Mouse (Mus musculus): ENCODE results near the gene B4galnt1. TPM values are rescaled to one million over a fixed set of nuclear protein-coding genes. Genes with fewer than 3 reads are reported as not detected.
"Not testable (repeated sequence)": the region's sequence is repeated elsewhere in the genome, so short reads cannot be mapped to it uniquely, and the experiment has no call there.

B4galnt1 gene
- total RNA-seq, 2 experiments from 2014 or later: 2.9 to 3.8 TPM

DNA sequence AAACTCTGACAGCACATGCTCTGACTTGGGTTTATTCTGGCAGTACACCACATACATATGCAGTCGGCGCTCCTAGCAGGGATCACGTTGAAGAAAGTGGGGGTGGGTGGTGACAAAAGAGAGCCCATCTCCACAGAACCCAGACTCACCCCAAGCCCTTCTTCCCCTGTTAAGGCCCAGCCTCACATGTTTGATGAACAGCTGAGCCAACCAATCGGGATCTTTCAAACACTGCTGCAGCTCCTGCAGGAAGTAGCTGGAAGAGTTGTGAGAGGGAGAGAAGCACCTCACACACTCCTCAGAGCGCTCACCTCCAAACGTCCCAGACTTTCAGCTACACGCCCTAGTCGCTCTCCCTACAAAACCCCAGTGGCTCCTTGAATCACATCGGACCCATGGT, 20.1 kb downstream of the B4galnt1 start:
- no peak for DNase-seq
- intact Hi-C loops (cut with DNase I): no loop called here

GRCm38 (mm10) chr10:127185506-127185905, 20.5 kb downstream of the B4galnt1 start:
- intact Hi-C loops (cut with DNase I): no loop called here
- DNase-seq: no peak

DNA sequence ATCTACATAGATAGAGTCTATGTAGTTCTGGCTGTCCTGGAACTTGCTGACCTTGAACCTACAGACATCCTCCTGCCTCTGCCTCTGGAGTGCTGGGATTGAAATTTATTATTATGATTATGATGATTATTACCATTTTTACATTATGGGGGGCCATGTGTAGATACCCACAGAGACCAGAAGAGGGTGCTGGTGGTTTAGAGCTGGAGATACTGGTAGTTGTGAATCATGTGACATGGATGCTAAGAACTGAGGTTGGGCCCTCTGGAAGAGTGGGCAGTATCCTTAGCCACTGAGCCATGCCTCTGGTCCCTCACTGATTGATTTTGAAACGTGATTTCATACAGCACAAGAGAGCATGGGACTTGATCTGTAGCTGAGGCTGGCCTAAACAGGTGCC, 21.4 kb downstream of the B4galnt1 start:
- intact Hi-C loops (cut with DNase I): no loop called here
- DNase-seq: no peak

- DNase-seq: no peak
Observed at GRCm38 (mm10) chr10:127187371-127188078, 22.5 kb downstream of the B4galnt1 start.

DNA sequence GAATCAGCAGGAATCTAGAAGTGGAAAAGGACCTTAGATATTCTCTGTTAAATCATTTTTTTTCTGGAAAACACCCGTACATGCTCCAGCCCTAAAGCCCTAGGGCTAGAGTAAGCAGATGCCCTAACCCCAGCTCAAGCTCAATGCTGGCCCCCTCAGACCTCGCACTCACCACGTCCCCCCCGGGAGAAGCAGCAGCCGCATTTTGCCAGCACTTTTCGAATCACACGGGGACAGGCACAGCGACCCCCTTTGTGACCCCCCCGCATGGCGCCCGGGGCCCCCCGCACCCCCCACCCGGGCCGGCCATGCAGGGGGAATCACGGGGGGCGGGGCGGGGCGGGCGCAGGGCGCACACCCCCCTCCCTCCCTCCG, 23.0 kb downstream of the B4galnt1 start:
- intact Hi-C loops (cut with DNase I): no loop called here
- no peak for DNase-seq

More at GRCm38 (mm10) chr10:127187371-127188078, 22.5 kb downstream of the B4galnt1 start:
- intact Hi-C loops (cut with DNase I): no loop called here

DNA sequence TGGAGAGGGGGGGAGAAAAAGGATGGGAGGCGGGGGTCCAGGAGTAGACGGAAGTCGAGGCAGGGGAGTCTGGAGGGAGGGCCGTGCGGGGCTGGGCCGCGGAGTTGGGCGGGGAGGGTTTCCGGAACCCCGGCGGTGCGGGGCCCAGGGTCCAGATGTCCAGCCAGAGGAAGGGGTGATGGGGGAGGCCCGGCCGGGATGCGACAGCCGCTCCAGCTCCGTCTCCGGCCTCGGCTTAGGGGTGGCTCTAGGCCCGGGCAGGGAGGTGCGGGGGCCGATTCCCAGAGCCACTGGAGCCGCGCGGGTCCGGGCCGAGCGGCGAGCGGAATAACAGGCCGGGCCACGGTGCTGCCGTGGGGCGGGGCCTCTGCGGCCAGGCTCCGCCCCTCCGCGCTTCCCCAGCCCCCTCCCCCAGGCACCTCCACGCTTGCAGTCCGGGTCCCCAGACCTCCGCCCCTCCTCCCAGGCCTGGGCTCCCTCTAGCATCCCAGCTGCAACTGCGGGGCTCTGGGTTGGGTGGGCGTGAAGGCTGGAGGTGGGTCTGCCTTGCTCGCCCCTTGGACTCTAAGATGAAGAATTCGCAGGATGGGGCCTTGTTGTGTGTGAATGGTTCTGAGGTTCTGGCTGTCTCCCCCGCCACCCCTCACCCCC, 23.6 kb downstream of the B4galnt1 start:
- intact Hi-C loops (cut with DNase I): no loop called here
- peak; percentile 69 to 82 for DNase-seq

- intact Hi-C loops (cut with DNase I): no loop called here
- DNase-seq: peak; percentile 63 to 74
Observed at GRCm38 (mm10) chr10:127189116-127189650, 24.2 kb downstream of the B4galnt1 start.

- peak; percentile 72 to 73 for DNase-seq
- intact Hi-C loops (cut with DNase I): no loop called here
Observed at GRCm38 (mm10) chr10:127189651-127190381, 24.8 kb downstream of the B4galnt1 start, which contains the start of gene Arhgef25. Gene Arhgef25, minus strand, starts transcription at chr10:127190083.

- DNase-seq: no peak
- intact Hi-C loops (cut with DNase I): no loop called here
Observed at GRCm38 (mm10) chr10:127190398-127191190, 25.6 kb downstream of the B4galnt1 start.

DNA sequence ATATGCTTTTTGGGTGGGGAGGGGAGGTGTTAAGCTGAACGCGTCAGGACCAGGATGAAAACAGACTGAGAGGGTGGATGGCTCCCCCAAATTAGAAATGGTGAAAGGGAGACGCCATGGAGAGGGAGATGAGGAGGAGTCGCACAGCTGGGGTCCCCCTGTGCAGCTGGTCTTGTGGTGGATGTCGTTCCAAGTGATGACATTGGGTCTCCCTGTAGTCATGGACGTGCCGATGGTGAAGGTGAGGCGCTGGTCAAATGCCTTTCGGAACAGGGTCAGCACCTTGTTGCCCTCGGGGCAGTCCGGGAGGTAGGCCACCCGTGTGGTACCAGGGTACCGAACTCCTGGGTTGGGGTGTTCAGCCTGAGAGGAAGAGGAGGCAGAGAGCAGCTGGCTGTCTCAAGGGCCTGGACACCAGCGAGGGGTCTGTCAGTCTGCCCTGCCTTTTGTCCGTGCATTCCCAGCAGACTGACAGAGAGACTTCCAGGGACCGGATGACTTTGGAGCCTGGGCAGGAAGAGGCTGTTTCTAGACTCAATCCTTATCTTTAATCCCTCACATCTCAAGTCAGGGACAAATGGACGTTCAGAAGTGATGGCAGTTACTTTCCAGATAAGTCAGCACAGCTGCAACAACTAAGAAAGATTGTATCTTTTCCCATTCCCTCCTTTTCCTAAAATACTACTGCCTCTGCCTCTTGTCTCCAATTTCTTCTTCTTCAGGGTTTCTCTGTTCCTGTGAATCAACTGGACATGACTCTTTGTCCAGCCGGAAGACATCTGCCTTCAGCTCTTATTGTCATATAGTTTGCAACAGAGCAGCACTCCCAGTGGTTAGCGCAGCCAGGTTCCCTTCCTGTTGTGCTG, 26.4 kb downstream of the B4galnt1 start:
- intact Hi-C loops (cut with DNase I): no loop called here
- DNase-seq: no peak

DNA sequence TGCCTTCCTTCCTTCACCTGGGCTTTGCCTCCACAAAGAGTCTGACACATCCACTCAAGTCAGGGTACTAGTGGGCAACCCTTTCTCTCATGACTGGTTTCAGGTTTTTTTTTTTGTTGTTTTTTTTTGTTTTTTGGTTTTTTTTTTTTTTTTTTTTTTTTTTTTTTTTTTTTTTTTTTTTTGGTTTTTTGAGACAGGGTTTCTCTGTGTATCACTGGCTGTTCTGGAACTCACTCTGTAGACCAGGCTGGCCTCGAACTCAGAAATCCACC, 27.0 kb downstream of the B4galnt1 start:
- intact Hi-C loops (cut with DNase I); DNase-seq: not testable (repeated sequence)

GRCm38 (mm10) chr10:127193011-127193410, 28.0 kb downstream of the B4galnt1 start:
- DNase-seq: no peak
- intact Hi-C loops (cut with DNase I): no loop called here

DNA sequence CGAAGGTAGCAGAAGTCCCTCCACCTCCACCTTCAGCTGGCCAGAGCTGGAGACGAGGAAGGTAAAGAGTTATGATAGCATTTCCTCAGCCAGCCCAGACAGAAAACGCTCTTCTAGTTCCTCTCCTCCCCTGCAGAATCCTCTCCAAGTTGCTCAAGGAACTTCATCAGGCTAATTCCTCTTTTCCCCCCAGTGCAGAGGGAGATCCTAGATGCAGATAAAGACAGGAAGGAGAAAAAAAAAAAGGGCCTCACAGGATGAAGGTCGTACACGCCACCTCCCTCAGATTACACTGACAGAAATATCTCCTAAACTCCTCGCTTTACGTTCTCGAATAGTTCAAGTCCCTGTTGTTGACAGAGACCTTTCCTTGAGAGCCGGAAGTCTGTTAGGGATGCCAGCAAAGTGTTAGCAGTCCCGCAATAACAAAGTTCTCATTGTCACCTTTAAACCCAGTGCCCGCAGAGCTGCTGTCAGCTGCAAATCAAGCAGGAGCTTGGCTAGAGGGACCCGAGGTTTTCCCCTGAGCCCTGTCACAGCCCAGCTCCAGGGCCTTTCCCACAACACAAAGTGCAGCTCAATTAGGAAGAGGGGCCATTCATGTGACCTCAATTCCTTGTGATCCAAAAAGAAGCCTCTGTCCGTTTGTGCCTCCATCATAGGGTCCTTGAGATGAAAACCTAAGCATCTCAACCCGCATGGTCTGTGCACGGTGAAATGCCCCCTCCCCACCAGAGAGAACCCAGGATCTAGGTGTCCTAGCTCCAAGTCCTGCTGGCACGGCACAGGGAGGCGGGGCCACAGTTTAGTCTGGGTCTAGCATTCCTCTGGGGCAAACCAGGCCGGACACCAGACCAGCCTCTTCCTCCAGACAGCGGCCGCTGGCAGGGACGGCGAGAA, 29.7 kb downstream of the B4galnt1 start:
- peak; percentile 74 to 78 for DNase-seq
- intact Hi-C loops (cut with DNase I): loop anchor here (2.0 kb wide), 1 partner anchor 16 kb away; no protein-coding TSS in a partner anchor

- intact Hi-C loops (cut with DNase I): loop anchor here (2.0 kb wide), 1 partner anchor 17 kb away; no protein-coding TSS in a partner anchor
- DNase-seq: peak in 1 of 2 experiments; percentile 53
Observed at GRCm38 (mm10) chr10:127195328-127196129, 30.5 kb downstream of the B4galnt1 start, which contains the start of gene Dtx3. Gene Dtx3, minus strand, starts transcription at chr10:127195728.

DNA sequence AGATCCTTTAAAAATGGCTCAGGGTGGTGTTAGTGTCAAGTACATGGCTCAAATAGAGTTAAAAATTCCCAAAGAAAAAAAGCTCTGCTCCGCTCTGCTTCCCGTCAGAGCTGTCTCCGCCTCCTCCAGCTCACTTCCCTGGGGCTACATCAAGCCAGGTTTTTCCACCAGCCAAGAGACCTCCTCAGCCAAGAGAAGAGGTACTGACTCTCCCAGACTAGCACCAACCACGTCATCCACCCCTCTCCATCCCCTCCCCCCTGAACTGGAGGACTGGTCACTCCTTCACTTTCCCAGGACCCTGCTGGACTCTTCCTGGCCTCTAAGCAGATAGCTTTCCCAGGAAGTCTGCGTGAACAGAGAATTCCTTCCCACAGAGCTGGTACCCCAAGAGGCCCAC, 31.4 kb downstream of the B4galnt1 start:
- intact Hi-C loops (cut with DNase I): no loop called here
- peak; percentile 67 to 74 for DNase-seq

DNA sequence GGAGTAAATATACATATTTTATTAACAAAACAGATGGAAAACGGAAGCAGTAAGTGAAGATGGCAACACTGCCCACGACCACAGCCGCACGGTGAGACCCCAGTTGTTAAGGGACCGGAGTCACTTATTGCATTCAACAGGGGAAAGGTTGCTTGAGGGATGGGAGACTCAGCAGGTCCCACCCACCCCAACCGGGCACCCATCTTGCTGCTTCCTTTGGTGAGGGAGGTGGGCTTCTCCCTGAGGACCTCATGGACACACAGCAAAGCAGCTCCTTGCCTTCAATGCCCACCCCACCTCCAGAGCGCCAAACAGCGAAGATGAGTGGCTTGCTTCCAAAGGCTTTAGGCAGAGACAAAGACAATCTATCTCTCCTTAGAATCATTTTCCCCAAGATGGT, 32.1 kb downstream of the B4galnt1 start:
- no peak for DNase-seq
- intact Hi-C loops (cut with DNase I): no loop called here

- intact Hi-C loops (cut with DNase I): no loop called here
- no peak for DNase-seq
Observed at GRCm38 (mm10) chr10:127197505-127198110, 32.6 kb downstream of the B4galnt1 start.

Measured in heart, postnatal 14 days (tissue).